Mouse (Mus musculus): ENCODE data around the gene Ankrd6.

The Ankrd6 gene

GRCm38 (mm10) chr4:32905381-32905780, 45.3 kb downstream of the Ankrd6 start:
- DNase-seq (ENCODE audit: low spot score): no peak

GRCm38 (mm10) chr4:32903826-32904225, 46.8 kb downstream of the Ankrd6 start:
- DNase-seq (ENCODE audit: low spot score): no peak

- DNase-seq (ENCODE audit: low spot score): no peak
Measured at GRCm38 (mm10) chr4:32899051-32899450, 51.6 kb downstream of the Ankrd6 start.

GRCm38 (mm10) chr4:32891341-32891740, 59.3 kb downstream of the Ankrd6 start:
- DNase-seq (ENCODE audit: low spot score): no peak

DNA sequence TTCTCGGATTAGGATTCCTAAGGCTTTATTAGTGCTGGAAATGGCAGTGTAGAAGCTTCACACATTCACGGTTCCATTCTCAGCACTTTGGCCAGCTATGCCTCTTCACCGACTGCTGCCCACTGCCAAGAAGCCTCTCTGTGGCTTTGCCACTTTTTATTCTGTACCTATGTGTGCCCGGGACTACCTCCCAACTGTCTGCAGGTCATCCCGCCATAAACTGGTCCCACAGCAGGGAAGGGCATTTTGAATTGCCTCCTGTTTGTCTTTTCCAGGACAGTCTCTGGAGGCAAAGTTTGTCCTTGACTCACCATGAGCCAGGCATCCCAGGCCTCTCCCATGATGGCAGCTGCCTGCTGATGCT, 59.9 kb downstream of the Ankrd6 start:
- DNase-seq (ENCODE audit: low spot score): no peak

GRCm38 (mm10) chr4:32889996-32890734, 60.5 kb downstream of the Ankrd6 start:
- DNase-seq (ENCODE audit: low spot score): no peak

GRCm38 (mm10) chr4:32889246-32889645, 61.4 kb downstream of the Ankrd6 start:
- DNase-seq (ENCODE audit: low spot score): peak; percentile 30

DNA sequence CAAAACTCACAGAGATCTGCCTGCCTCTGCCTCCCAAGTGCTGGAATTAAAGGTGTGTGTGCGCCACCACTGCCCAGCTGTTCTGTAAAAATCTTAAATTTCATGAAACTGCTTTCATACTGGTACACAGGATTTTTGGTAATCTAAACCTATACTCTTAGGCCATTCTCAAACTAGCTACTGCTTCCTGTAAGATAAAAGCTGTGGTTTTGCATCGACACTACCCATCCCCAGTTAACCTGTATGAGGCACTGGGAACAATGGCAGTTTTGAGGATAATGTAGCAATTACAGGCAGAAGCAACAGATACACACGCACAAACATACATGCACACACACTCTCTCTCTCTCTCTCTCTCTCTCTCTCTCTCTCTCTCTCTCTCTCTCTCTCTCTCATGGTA, 64.2 kb downstream of the Ankrd6 start:
- DNase-seq (ENCODE audit: low spot score): no peak

DNA sequence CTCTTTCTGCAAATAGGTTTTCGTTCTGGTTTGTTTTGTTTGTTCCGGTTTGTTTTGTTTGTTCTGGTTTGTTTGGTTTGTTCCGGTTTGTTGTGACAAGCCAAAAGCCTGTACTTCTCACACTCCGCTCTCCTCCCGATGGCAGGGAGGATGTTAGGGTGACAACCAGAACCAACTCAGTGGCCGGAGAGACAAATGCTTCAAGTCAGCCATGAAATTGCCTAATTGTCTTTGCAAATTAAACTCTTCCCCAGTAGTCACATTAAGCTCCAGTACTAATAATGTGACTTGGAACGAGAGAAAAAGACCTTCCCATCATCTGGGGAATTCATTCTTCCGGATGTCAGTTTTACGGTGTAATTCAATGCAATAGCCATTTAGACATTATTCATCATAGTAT, 66.0 kb downstream of the Ankrd6 start:
- no peak for DNase-seq (ENCODE audit: low spot score)

- no peak for DNase-seq (ENCODE audit: low spot score)
Measured at GRCm38 (mm10) chr4:32881001-32881400, 69.6 kb downstream of the Ankrd6 start.

DNA sequence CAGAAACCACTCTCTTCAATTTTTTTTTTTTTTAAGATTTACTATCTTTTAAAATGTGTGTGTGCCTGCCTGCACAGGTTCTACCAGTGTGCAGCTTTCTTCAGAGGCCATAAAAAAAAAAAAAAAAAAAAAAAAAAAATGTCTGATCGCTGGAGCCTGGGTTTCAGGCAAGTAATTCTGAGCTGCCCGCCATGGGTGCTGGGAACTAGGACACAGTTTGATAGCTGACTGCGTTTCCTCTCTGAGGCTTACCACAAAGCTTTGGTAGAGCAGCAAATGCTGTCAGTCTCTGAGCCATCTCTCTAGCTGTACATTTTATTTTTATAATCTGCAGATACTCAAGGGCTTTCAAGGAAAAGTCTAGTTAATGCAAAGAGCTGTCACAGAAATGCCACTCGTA, 76.0 kb downstream of the Ankrd6 start:
- no peak for DNase-seq (ENCODE audit: low spot score)

- no peak for DNase-seq (ENCODE audit: low spot score)
Measured at GRCm38 (mm10) chr4:32872189-32872749, 78.4 kb downstream of the Ankrd6 start.

DNA sequence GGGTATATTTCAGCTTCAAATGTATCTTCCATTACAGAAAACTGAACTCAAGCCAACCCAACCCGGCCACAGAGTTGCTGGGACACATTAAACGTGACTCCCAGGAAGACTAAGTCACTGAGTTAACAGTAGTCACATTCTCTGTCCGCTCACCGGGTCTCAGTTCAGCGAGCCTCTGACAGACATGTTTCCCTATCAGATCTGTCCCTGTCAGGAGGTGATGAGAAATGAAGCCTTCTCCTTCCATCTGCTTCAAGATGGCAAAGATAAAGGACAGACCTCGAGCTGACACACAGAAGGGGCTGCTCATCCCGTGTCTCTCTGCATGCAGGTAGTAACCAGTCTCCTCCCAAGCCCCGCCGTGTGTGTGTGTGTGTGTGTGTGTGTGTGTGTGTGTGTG, 81.3 kb downstream of the Ankrd6 start:
- DNase-seq (ENCODE audit: low spot score): no peak

DNA sequence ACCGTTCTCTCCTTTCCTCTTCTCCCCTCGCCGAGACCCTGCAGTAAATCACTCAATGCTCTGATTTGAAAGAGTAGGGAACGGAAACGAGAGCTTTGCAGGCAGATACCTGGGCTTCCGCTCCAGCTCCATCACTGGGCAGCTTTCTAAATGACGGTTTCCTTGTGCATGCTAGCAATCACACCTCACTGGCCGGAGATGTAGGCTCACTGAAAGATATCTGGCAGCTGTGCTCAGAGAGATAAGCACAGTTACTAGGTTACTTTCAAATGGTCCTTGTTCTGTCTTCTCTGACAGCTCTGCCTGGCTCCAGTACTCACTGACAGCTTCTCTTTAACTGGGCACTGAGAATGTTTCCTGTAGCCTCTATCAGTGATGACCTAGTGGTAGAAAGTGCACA, 81.8 kb downstream of the Ankrd6 start:
- DNase-seq (ENCODE audit: low spot score): no peak

- no peak for DNase-seq (ENCODE audit: low spot score)
Measured at GRCm38 (mm10) chr4:32868437-32868836, 82.2 kb downstream of the Ankrd6 start.

GRCm38 (mm10) chr4:32867460-32867859, 83.2 kb downstream of the Ankrd6 start:
- no peak for DNase-seq (ENCODE audit: low spot score)

- no peak for DNase-seq (ENCODE audit: low spot score)
Measured at GRCm38 (mm10) chr4:32864867-32865242, 85.8 kb downstream of the Ankrd6 start.

GRCm38 (mm10) chr4:32864131-32864866, 86.3 kb downstream of the Ankrd6 start:
- no peak for DNase-seq (ENCODE audit: low spot score)

GRCm38 (mm10) chr4:32863447-32864130, 87.1 kb downstream of the Ankrd6 start:
- no peak for DNase-seq (ENCODE audit: low spot score)

DNA sequence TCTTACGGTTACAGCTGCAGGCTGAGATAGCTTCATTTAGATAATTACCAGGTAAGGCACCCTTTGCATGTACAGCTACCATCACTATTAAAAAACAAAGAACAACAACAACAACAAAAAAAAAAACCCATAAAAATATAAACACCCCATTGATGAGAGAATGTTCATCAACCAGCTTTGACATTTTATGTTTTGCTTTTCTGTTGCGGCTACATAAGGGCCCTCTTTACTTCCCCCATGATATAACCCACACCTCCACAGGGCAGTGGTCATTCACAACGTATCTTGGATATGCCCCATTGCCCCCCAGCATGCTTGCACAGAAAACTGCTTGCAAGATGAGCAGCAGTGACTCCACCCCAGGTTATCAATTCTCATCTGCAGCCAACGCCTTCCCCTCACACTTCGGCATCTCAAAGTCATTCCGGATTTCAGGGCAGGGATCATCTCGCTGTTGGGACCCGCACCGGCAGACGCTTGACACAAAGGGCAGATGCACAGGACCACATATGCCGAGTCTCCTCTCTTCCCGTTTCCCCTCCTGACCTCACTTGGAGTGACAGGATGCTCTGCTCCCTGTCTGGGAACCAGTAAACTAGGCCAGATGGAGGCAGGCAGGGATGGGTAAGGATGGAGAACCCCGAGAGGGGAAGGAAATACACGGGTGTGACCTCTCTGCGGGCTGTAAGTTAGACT, 87.7 kb downstream of the Ankrd6 start:
- DNase-seq (ENCODE audit: low spot score): no peak

- no peak for DNase-seq (ENCODE audit: low spot score)
Measured at GRCm38 (mm10) chr4:32862011-32862750, 88.5 kb downstream of the Ankrd6 start.

Data from ovary, adult 18-20 months (tissue).